ENCODE assay signal across 7 mouse cellular contexts in the genomic region with DNA sequence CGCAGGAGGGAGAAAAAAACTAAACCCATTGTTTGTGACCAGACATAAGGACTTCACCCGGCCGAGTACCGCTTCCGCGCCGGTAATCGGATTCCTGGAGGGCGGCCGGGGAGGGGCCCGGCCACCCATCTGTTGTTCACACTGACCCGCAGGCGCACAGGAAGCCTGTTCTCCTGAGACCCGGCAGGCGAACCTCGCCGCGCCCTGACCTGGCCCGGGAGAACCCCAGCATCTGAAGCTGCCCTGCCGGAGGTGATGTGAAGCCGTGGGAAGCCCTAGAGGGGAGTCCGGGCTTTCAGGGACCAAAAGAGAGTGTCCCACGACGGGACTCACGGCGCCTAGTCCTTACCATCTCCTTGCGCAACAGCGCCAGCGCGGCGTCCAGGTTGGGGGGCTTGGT. TPM values are rescaled to one million over a fixed set of nuclear protein-coding genes. Genes with fewer than 3 reads are reported as not detected.
DNase-seq lines count a peak whose midpoint lies in the region; ATAC-seq lines count a peak whose summit lies in the region.

No protein-coding gene starts in this region.

- peak overlapping the region; percentile 55 for H3K4me2 ChIP-seq in forebrain, embryonic 15.5 days (replicated peaks)
- peak overlapping the region; percentile 98 for H3K4me2 ChIP-seq in intestine, embryonic 15.5 days (replicated peaks)
- H3K4me2 ChIP-seq in midbrain, embryonic 14.5 days (ENCODE audit: low read length), result peak overlapping the region; percentile 65

- no peaks in the 10 kb centered on the region for H3K9me3 ChIP-seq in forebrain, embryonic 15.5 days
- no peaks in the 10 kb centered on the region for H3K9me3 ChIP-seq in intestine, embryonic 15.5 days
- H3K9me3 ChIP-seq in midbrain, embryonic 14.5 days (ENCODE audit: control insufficient read depth, low read length), result no peaks in the 10 kb centered on the region

- intact Hi-C loops in left cerebral cortex, postnatal 14 days (cut with DNase I), result no loop called here

- peak overlapping the region; percentile 27; the same call in 1 of the 2 replicates for H3K9ac ChIP-seq in forebrain, embryonic 15.5 days (replicated peaks)
- peak overlapping the region; percentile 50 for H3K9ac ChIP-seq in intestine, embryonic 15.5 days
- H3K9ac ChIP-seq in midbrain, embryonic 14.5 days (replicated peaks; ENCODE audit: low read length), result peak overlapping the region; percentile 42; the same call in 1 of the 2 replicates

- H3K27me3 ChIP-seq in forebrain, embryonic 15.5 days, result peaks cover 49% of the 10 kb centered on the region
- peaks cover 9% of the 10 kb centered on the region for H3K27me3 ChIP-seq in intestine, embryonic 15.5 days (replicated peaks)
- peaks cover 40% of the 10 kb centered on the region for H3K27me3 ChIP-seq in midbrain, embryonic 14.5 days (ENCODE audit: control insufficient read depth, insufficient read depth, low read length)

- H3K4me1 ChIP-seq in forebrain, embryonic 15.5 days, result peaks cover 11% of the 10 kb centered on the region
- H3K4me1 ChIP-seq in intestine, embryonic 15.5 days (replicated peaks), result peaks cover 34% of the 10 kb centered on the region
- peaks cover 10% of the 10 kb centered on the region; the same call in 1 of the 2 replicates for H3K4me1 ChIP-seq in midbrain, embryonic 14.5 days (ENCODE audit: control insufficient read depth, insufficient read depth, low read length)

- peak; percentile 18 to 34 for DNase-seq in B cell, adult 2 months
- DNase-seq in ES-CJ7 (ENCODE audit: low read depth, low spot score), result peak; percentile 29
- DNase-seq in midbrain, embryonic 14.5 days, result no peak
- DNase-seq in left cerebral cortex, postnatal 14 days (ENCODE audit: low spot score in 2 of 2), result no peak
- no peak for DNase-seq in frontal cortex, postnatal 10 days (ENCODE audit: low spot score in 2 of 2)

- peak overlapping the region; percentile 42 for H3K4me3 ChIP-seq in forebrain, embryonic 15.5 days
- H3K4me3 ChIP-seq in intestine, embryonic 15.5 days (replicated peaks), result peak overlapping the region; percentile 63
- peak overlapping the region; percentile 38 for H3K4me3 ChIP-seq in midbrain, embryonic 14.5 days (replicated peaks; ENCODE audit: low read depth, low read length)

- ATAC-seq in forebrain, embryonic 15.5 days (replicated peaks), result no peak
- peak; percentile 28 for ATAC-seq in intestine, embryonic 15.5 days
- no peak for ATAC-seq in midbrain, embryonic 14.5 days (ENCODE audit: low FRiP score, low TSS enrichment)

- no peak overlapping the region for H3K27ac ChIP-seq in forebrain, embryonic 15.5 days (replicated peaks)
- no peak overlapping the region for H3K27ac ChIP-seq in intestine, embryonic 15.5 days
- no peak overlapping the region for H3K27ac ChIP-seq in midbrain, embryonic 14.5 days (replicated peaks; ENCODE audit: low read depth, low read length)

- WGBS in forebrain, embryonic 15.5 days, result under 1% methylated on average over 28 of the region's 31 CpGs
- under 1% methylated on average over 30 of the region's 31 CpGs for WGBS in intestine, embryonic 15.5 days
- WGBS in midbrain, embryonic 14.5 days, result under 1% methylated on average over 31 of the region's 31 CpGs

- H3K36me3 ChIP-seq in forebrain, embryonic 15.5 days, result no peaks in the 10 kb centered on the region
- H3K36me3 ChIP-seq in intestine, embryonic 15.5 days, result no peaks in the 10 kb centered on the region
- no peaks in the 10 kb centered on the region for H3K36me3 ChIP-seq in midbrain, embryonic 14.5 days (ENCODE audit: control insufficient read depth, insufficient read depth, low read length)

RNA-seq across cellular contexts. Expression of a gene that starts 0.4 kb away (rescaled TPM):
- polyA plus RNA-seq in forebrain, embryonic 15.5 days (2015; fragmentation: Nextera tagmentation; extraction: Ambion mirVana), result 0.18 and 0.46 TPM in 2 replicates
- polyA plus RNA-seq in intestine, embryonic 15.5 days (2015; fragmentation: Nextera tagmentation; extraction: Ambion mirVana), result 3.9 and 4.3 TPM in 2 replicates
- 0.21 and 0.32 TPM in 2 replicates for polyA plus RNA-seq in midbrain, embryonic 14.5 days (2014; fragmentation: Nextera tagmentation; extraction: Ambion mirVana)
- under 1 TPM; 0.34 to 0.62 TPM for total RNA-seq in left cerebral cortex, postnatal 14 days (2021)

RNA-seq across cellular contexts. Expression of a gene that starts 29.3 kb away (rescaled TPM):
- polyA plus RNA-seq in forebrain, embryonic 15.5 days (2015; fragmentation: Nextera tagmentation; extraction: Ambion mirVana), result 32.0 and 32.1 TPM in 2 replicates
- 19.7 and 20.9 TPM in 2 replicates for polyA plus RNA-seq in intestine, embryonic 15.5 days (2015; fragmentation: Nextera tagmentation; extraction: Ambion mirVana)
- polyA plus RNA-seq in midbrain, embryonic 14.5 days (2014; fragmentation: Nextera tagmentation; extraction: Ambion mirVana), result 36.1 and 39.0 TPM in 2 replicates
- 10 to 100 TPM; 11.0 to 14.8 TPM for total RNA-seq in left cerebral cortex, postnatal 14 days (2021)

RNA-seq across cellular contexts. Expression of a gene that starts 29.4 kb away (rescaled TPM):
- 56.7 and 59.2 TPM in 2 replicates for polyA plus RNA-seq in forebrain, embryonic 15.5 days (2015; fragmentation: Nextera tagmentation; extraction: Ambion mirVana)
- 42.7 and 42.8 TPM in 2 replicates for polyA plus RNA-seq in intestine, embryonic 15.5 days (2015; fragmentation: Nextera tagmentation; extraction: Ambion mirVana)
- polyA plus RNA-seq in midbrain, embryonic 14.5 days (2014; fragmentation: Nextera tagmentation; extraction: Ambion mirVana), result 56.3 and 70.9 TPM in 2 replicates
- 10 to 100 TPM; 50.6 TPM for total RNA-seq in left cerebral cortex, postnatal 14 days (2021)

RNA-seq across cellular contexts. Expression of a gene that starts 41.7 kb away (rescaled TPM):
- 23.9 and 26.0 TPM in 2 replicates for polyA plus RNA-seq in forebrain, embryonic 15.5 days (2015; fragmentation: Nextera tagmentation; extraction: Ambion mirVana)
- 0.57 and 0.64 TPM in 2 replicates for polyA plus RNA-seq in intestine, embryonic 15.5 days (2015; fragmentation: Nextera tagmentation; extraction: Ambion mirVana)
- 31.1 and 31.9 TPM in 2 replicates for polyA plus RNA-seq in midbrain, embryonic 14.5 days (2014; fragmentation: Nextera tagmentation; extraction: Ambion mirVana)
- 1 to 10 TPM; 5.1 to 5.8 TPM for total RNA-seq in left cerebral cortex, postnatal 14 days (2021)

Comparison
In these comparisons a context has a peak if more than half of its experiments do, and no peak if none do; other contexts are left out.
1. DNase-seq: peak in B cell, adult 2 months (2 of 2) and ES-CJ7 (single experiment); none in midbrain, embryonic 14.5 days (single experiment), left cerebral cortex, postnatal 14 days (0 of 2) and frontal cortex, postnatal 10 days (0 of 2).
2. Peak in every context shown above with its lines, with median percentiles within 50 percentile points of each other: H3K4me2 ChIP-seq, H3K4me3 ChIP-seq and H3K9ac ChIP-seq.